Mouse (Mus musculus): ENCODE measurements at regions not wholly inside any gene's neighbourhood (a gene's known extent, or its start where the extent isn't known, plus 50 kb on each side); places are given as distances from the start of the nearest gene placed in this dataset.

DNA sequence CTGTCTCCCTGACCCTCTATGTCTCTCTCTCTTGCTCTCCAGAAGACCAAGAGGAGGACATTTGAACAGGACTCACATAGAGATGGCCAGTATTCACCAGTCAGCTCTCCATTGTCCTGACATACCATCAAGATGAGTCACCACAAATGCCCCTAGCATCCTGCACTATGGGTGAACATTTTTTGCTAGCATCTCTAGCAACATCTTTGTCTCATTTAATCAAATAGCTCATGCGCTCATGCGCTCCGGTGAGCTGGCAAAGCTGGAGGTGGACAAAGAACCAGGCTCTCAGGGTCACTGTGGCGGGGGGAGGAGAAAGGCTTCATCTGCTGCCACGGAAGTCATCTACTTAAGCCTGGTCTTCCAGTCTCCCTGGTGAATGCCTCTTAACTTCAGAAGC lies 62.0 kb upstream of the Fzd10 start:
- no peak for TF ChIP-seq CTCF (IDR thresholded peaks at IDR 0.05; ENCODE audit: low read depth)
- no peak for TF ChIP-seq EP300 (IDR thresholded peaks at IDR 0.05; ENCODE audit: low read depth)

All from liver, embryonic 14.5 days (tissue).